Mouse (Mus musculus) brain, embryonic 14.5 days (tissue): Measurements from ENCODE around the gene Gm11733. TPM values are rescaled to one million over a fixed set of nuclear protein-coding genes. Genes with fewer than 3 reads are reported as not detected.

Source experiments
- DNase-seq: peaks from one replicate; pipeline ENCODE4 v3.0.0-alpha.2; 2011; ENCODE audit warnings: low read depth
- CTCF ChIP-seq: fragments of 200-500 bp; IDR thresholded peaks from 2 replicates; pipeline ENCODE4 v1.5.1; 2012; ENCODE audit warnings: inconsistent platforms, mild to moderate bottlenecking, moderate library complexity, borderline replicate concordance; ENCODE audit not compliant: insufficient read depth, insufficient read length; ENCODE audit errors: extremely low read depth
- POLR2A ChIP-seq: fragments of 200-500 bp; IDR thresholded peaks from 2 replicates; pipeline ENCODE4 v1.6.1; 2012; ENCODE audit warnings: mild to moderate bottlenecking, inconsistent platforms, borderline replicate concordance; ENCODE audit not compliant: poor library complexity, insufficient read depth, insufficient read length, severe bottlenecking; ENCODE audit errors: extremely low read depth
- polyA plus RNA-seq: library from polyadenylated mRNA; depleted of rRNA; stranded (reverse); fragments of >200 nt; gene quantifications from 2 replicates; pipeline ENCODE4 v1.2.3, GENCODE M21; 2012

The Gm11733 gene
- polyA plus RNA-seq, 1 experiment: 0.12 TPM

DNA sequence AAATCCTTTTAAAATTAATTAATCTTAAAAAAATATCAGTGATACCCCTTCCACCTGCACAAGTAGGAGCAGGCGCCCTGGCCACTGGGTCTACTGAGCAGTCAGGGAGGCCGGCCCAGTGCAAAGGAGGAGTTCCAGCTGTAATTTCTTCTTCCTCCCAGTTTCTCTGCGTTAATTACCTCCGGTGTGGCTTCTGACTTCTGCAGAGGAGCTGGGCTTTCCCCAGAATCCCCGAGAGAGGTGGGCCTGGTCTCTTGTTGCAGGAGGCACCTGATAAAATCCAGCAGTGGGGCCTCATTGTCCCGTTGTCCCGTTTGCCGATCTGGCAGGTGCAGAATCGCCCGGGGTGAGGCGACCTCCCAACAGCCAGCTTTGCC is 1.9 kb upstream of the Gm11733 start:
- TF ChIP-seq POLR2A (no peak), CTCF (no peak)
- no peak for DNase-seq

DNA sequence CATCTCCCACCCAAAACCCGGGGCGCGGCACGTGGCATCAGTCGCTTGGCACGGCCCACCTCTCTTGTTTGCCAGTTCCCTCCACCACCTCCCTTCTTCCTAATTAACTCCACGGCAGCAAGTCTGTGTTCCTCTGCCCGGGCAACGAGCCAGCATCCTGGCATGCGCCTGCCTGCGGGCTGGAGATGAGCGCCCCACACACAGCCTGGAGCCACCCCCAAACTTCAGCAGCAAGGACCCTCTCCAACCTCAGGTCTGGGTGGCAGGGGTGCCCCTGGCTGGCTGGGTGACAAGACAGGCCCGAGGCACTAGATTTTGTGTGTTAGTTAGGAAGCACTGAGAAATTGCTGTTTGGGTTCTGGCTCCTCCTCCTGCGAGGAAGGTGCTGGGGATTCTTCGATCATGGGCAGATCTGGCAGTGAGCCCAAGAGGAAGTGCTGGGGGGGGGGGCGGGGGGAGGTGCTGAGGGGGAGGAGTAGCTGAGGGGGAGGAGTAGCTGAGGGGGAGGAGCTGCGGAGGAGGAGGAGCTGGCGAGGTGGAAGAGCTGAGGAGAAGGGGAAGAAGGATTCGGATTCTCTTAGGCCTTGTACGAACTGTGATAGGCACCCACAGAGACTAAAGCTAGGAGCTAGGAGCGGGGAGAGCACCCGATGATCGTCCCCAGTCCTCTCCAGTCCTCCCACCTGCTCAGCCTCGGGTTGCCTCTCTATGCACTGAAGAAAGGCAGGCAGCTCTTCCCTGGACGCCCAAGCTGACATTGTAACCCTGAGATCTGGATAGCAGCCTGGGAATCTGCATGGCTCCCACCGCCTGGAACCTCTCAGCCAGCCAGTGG is 1.3 kb upstream of the Gm11733 start:
- no peak for TF ChIP-seq CTCF
- TF ChIP-seq POLR2A: no peak
- DNase-seq: peak; percentile 98

DNA sequence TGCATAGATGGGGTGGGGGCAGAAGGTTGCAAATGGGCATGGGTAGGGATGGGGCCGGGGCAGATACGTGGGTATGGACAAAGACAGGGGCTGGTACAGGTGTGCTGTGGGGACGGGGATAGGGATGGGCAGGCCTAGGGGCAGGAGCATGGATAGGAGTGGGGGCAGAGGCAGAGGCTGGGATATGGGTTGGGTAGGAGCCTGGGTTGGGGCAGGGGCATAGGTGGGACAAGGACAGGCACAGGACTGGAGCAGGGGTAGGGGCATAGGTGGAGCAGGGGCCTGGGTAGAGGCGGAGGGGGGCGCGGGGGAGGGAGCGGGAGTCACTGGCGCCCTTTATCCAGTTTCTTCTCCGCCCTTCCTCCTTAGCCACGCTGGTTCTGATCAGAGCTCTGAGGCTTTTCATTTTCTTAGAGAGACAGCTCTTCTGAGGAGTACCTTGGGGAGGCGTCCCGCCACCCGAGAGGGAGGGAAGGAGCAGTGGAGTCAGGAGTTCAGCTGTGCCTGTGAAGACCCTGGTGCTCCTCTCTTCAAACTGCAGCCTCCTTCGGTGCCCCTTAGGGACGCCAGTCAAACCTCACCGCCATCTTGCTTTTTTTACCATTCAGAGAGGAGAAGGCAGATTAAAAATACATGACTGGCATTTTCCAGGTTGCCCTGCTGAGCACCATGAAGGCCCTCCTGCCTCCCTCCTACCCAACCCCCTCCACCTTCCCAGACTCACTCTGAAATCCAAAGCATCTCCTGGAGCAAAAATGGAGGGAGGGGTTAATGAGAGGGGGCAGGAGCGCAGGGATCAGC is 7.4 kb downstream of the Gm11733 start:
- TF ChIP-seq CTCF: no peak
- TF ChIP-seq POLR2A: no peak
- peak; percentile 79 for DNase-seq

DNA sequence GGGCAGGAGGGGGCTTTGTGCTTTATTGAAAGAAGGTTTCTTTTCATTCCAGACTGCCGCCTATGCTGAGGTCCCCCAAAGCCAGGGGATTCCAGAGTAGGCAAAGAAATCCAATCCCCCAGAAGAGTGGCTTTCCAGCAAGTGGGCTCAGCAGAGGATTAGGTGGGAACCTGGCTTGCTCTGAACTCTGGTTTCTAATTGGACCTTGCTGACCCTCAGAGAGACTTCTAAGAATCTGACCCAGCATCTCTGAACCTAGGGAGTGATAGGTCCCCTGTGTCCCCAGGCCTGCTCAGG is 8.0 kb downstream of the Gm11733 start:
- DNase-seq: no peak
- TF ChIP-seq POLR2A (no peak), CTCF (no peak)

DNA sequence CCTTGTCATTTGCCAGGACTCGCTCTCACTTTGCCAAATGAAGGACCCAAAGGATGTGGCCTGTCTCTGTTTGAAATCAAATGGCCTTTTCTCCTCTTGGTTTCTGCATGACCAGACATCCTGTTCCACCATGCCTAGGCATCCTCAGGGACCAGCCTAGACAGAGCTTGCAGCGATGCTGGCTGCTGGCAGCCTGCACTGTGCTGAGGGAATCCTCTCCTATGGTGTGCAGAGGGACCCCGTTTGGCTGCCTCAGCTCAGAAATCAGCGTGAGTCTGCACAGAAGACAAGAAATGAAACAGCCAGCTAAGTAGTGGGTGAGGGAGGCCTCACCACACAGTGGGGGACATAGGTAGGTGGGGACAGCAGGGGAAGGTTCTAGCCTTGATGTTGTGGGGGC is 12.6 kb downstream of the Gm11733 start:
- peak; percentile 85 for DNase-seq
- no peak for TF ChIP-seq POLR2A
- TF ChIP-seq CTCF: no peak

DNA sequence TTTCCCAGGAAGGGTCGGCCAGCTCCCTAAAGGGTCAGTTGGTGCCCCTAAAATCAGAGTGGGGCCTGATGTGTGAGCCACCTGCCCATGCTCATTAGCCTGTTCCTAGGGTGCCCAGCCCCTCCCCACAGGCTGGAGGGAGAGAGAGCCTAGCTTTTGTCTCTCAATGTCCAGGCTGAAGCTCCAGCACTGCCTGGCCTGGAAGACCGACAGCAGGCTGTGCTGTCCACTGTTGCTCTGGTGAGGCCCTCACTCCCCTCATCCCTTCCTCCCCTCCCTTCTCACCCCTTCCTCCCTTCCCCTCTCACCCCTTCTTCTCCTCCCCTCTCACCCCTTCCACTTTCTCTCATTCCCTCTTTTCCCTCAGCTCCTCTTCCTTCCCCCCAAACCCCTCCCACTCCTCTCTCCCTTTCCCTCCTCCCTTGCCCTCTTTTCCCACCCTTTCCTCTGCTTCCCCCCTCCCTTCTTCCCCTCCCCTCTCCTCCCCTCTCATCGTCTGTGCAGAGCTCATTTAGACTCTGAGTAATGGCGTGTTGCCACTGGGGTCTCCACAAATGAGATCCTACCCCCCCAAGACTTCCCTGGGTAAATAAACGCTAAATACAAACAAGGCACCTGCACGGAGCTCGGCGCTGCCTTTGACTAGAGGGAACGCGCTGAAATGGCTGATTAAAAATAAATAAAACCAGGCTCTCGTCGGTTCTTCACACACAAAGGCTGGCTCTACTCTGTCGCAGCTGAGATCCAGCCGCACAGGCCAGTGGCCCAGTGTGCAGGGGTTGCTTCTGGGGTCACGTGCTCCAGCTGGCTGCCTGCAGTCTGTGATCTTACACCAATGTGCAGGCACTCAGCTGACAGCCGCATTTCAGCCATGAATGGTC is 13.3 kb downstream of the Gm11733 start:
- peak; percentile 96 for DNase-seq
- TF ChIP-seq CTCF (no peak), POLR2A (peak; percentile 15; the same call in 1 of the 2 replicates)

DNA sequence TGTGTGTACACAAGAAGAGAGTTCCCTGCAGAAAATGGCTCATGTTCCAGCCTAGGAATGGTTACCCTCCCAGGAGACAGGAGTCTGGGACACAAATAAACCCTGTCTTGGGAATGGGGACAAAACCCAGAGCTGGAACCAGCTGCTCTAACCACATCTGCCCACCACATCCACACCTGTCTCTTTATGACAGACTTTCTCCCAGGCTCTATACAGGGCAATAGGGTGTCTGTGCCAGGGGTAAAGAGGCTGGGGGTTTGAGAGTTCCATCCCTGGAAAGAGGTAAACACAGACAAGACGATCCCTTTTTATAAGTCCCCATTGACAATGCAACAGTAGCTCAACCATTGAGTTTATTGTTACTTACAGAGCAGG is 14.0 kb downstream of the Gm11733 start:
- no peak for DNase-seq
- TF ChIP-seq CTCF: no peak
- no peak for TF ChIP-seq POLR2A

DNA sequence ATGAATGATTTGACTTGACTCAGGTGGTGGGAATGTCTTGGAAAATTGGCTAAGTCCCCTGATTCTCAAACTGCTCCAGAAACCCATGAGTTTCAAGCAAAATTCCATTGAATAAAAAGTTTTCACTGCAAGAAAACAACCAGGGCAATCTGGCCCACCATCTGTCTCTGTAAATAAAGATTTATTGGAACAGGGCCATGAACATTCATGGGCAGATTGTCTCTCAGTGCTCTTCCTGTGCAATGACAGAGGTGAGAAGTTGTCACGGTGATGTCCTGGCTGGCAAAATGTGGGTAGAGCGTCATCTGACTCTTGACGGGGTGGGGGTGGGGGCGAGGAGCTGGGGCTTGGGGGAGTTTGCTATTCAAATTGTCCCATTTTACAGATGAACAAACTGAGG is 24.8 kb downstream of the Gm11733 start:
- no peak for TF ChIP-seq CTCF
- peak; percentile 84 for DNase-seq

DNA sequence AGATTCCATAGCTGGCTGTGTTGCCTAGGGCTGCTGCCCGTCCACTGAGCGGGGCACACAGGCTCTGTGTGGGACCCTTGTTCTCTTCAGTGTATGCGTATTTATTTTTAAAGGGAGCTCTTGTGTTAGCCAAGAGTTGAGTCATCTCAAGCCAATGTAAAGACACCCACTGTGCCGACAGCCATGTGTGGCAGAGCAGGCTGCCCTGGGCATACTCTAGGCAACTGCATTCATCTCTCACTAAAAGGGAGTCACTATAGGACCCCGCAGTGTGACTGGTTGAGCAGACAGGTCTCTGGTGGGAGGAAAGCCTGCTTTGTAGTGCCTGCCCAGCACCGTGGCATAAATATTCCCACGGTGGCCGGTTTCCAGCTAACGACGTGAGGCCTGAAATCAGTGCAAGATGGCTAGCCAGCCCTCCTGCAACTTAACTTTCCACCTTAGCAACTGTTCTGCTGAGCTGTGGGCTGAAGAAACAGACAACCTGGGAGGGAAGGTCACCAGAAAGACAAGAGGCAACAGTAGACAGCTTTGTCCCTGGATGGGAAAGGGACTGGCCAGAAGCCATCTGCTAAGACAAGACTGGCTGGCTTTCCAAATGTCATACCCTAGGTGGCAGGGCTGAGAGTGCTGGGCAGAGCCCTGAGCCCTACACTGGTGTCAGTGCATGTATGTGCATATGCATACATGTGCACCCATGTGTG is 31.7 kb downstream of the Gm11733 start:
- peak; percentile 88 for DNase-seq
- no peak for TF ChIP-seq CTCF

DNA sequence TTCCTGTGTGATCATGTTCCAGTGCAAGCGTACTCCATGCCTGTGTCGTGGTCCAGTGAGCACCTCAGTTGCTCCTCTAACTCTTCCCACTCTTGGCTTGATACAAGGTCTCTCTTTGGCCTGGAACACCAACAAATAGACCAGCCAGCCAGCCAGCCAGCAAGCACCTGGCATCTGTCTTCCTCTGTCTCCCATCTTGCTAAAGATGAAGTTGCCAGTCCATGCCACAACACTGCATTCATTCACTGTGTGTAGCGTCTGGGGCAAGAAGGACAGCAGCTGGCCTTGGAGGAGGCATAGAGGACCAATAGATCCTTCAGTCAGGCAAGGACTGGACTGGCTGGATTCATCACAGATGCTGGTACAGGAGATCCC is 32.2 kb downstream of the Gm11733 start:
- no peak for DNase-seq
- TF ChIP-seq CTCF (no peak), POLR2A (no peak)
